Mouse (Mus musculus): ENCODE measurements around the gene P4hb. TPM values are rescaled to one million over a fixed set of nuclear protein-coding genes. Genes with fewer than 3 reads are reported as not detected.
A peak's percentile ranks its signal among the peaks of the same experiment; 100 is the strongest.

Gene P4hb
- polyA plus RNA-seq (2012; rRNA removed), result 323 and 342 TPM in 2 replicates

- peak within 1 kb of the TSS; percentile 85 for H3K4me3 ChIP-seq (ENCODE audit: insufficient read depth, low read depth, low read length)
- peak within 1 kb of the TSS; percentile 81 for H3K27ac ChIP-seq (ENCODE audit: insufficient read depth, low read depth, low read length)
- H3K4me1 ChIP-seq (ENCODE audit: control insufficient read depth, insufficient read depth, low read length), result peaks cover 21% of the 10 kb centered on the region; the same call in 1 of the 2 replicates
- DNase-seq, result peak; percentile 100
- under 1% methylated on average over 94 of the region's 94 CpGs for WGBS
- H3K27me3 ChIP-seq (replicated peaks; ENCODE audit: control insufficient read depth, insufficient read depth, low read length), result no peaks in the 10 kb centered on the region
- H3K36me3 ChIP-seq (ENCODE audit: control insufficient read depth, insufficient read depth, low read length), result peaks cover 3% of the 10 kb centered on the region; the same call in 1 of the 2 replicates
- TF ChIP-seq POLR2A (IDR thresholded peaks at IDR 0.05; ENCODE audit: low read depth, low read length), result peak; percentile 96
- 0 out of 2 replicates have a peak, but pooled peaks have one; percentile 7 for TF ChIP-seq CTCF (conservative IDR thresholded peaks at IDR 0.05; ENCODE audit: insufficient read depth, insufficient read length, low read depth, low read length)
Observed at GRCm38 (mm10) chr11:120572752-120573584, at the start of gene P4hb. P4hb (minus strand) TSS chr11:120573253.

GRCm38 (mm10) chr11:120622805-120623204 is 49.8 kb upstream of the P4hb start:
- no peak for DNase-seq
- TF ChIP-seq POLR2A (IDR thresholded peaks at IDR 0.05; ENCODE audit: low read depth, low read length) (no peak), CTCF (conservative IDR thresholded peaks at IDR 0.05; ENCODE audit: insufficient read depth, insufficient read length, low read depth, low read length) (no peak)
- no peak overlapping the region for H3K27ac ChIP-seq (ENCODE audit: insufficient read depth, low read depth, low read length)
- peaks cover 13% of the 10 kb centered on the region; the same call in 1 of the 2 replicates for H3K4me1 ChIP-seq (ENCODE audit: control insufficient read depth, insufficient read depth, low read length)
- 92% methylated on average over 6 of the region's 6 CpGs for WGBS
- no peak overlapping the region for H3K4me3 ChIP-seq (ENCODE audit: insufficient read depth, low read depth, low read length)
- peaks cover 7% of the 10 kb centered on the region for H3K36me3 ChIP-seq (ENCODE audit: control insufficient read depth, insufficient read depth, low read length)
- no peaks in the 10 kb centered on the region for H3K27me3 ChIP-seq (replicated peaks; ENCODE audit: control insufficient read depth, insufficient read depth, low read length)

DNA sequence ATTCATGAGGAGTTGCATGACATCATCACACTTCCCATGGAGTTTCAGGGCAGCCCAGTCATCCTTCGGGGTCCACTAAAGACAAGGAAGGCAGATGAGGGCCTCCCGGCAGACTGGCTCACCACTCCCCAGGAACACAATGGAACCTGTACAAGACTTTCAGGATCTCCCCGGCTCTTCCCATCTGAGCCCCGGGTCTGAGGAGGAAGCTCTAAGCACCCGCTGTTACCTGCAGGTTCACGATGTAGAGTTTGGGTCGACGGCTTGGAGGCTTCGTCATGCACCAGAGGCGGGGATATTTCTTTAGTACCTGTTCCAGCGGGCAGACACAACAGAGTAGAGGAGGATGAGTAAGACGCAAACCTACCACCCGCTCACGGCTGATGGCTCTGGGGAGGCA is 47.1 kb upstream of the P4hb start:
- H3K36me3 ChIP-seq (ENCODE audit: control insufficient read depth, insufficient read depth, low read length), result peaks cover 7% of the 10 kb centered on the region
- H3K4me1 ChIP-seq (ENCODE audit: control insufficient read depth, insufficient read depth, low read length), result peaks cover 20% of the 10 kb centered on the region
- H3K27me3 ChIP-seq (replicated peaks; ENCODE audit: control insufficient read depth, insufficient read depth, low read length), result no peaks in the 10 kb centered on the region
- no peak for DNase-seq
- no peak overlapping the region for H3K4me3 ChIP-seq (ENCODE audit: insufficient read depth, low read depth, low read length)
- H3K27ac ChIP-seq (ENCODE audit: insufficient read depth, low read depth, low read length), result no peak overlapping the region
- no peak for TF ChIP-seq POLR2A (IDR thresholded peaks at IDR 0.05; ENCODE audit: low read depth, low read length)
- no peak for TF ChIP-seq CTCF (conservative IDR thresholded peaks at IDR 0.05; ENCODE audit: insufficient read depth, insufficient read length, low read depth, low read length)
- 94% methylated on average over 14 of the region's 14 CpGs for WGBS

DNA sequence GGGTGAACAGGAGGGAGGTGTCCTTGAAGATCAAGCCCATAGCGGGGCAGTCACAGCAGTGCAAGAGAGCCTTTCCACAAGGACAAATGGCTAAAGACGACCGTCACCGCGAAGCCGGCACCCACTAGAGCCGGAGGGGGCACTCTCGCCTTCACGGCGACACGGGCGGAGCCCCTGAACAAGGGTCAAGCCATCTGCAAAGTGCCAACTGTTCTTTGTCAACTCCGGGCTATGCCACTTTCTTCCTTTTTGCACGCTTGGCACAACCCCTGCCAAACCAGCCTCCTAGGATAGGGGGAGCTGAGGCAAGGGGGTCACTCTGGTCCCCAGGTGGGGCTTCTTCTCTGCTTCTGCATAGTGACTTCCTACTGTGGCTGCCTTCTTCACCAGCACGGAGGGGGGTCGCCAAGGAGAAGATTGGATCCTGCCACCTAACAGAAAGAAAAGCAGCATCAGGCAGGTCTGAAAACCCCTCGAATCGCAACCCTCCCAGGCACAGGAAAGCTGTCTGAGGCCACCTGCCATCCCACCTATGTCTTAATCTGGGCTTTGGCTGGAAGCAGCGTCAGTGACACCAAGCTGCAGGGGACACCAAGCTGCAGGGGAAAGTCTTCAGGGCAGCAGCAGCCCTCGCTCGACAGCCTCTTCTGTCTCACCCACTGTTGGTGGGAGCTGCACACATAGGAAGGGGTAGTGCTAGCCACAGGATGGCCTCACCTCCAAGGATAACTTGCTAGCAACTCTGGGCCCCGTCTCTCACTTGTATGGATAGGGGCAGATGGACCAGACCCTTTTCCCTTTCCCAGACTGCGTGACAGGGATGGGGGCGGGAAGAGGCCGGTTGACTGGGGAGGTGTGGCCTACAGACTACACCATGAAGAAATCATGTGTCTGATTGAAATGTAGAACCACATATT is 45.8 kb upstream of the P4hb start:
- Histone ChIP-seq H3K27me3 (replicated peaks; ENCODE audit: control insufficient read depth, insufficient read depth, low read length) (no peaks in the 10 kb centered on the region), H3K36me3 (ENCODE audit: control insufficient read depth, insufficient read depth, low read length) (peaks cover 7% of the 10 kb centered on the region), H3K4me3 (ENCODE audit: insufficient read depth, low read depth, low read length) (no peak overlapping the region), H3K4me1 (ENCODE audit: control insufficient read depth, insufficient read depth, low read length) (peaks cover 15% of the 10 kb centered on the region), H3K27ac (ENCODE audit: insufficient read depth, low read depth, low read length) (0 out of 2 replicates have a peak overlapping the region, but pooled peaks have one; percentile 1)
- 88% methylated on average over 25 of the region's 25 CpGs for WGBS
- no peak for DNase-seq
- TF ChIP-seq POLR2A (IDR thresholded peaks at IDR 0.05; ENCODE audit: low read depth, low read length), result no peak
- no peak for TF ChIP-seq CTCF (conservative IDR thresholded peaks at IDR 0.05; ENCODE audit: insufficient read depth, insufficient read length, low read depth, low read length)

DNA sequence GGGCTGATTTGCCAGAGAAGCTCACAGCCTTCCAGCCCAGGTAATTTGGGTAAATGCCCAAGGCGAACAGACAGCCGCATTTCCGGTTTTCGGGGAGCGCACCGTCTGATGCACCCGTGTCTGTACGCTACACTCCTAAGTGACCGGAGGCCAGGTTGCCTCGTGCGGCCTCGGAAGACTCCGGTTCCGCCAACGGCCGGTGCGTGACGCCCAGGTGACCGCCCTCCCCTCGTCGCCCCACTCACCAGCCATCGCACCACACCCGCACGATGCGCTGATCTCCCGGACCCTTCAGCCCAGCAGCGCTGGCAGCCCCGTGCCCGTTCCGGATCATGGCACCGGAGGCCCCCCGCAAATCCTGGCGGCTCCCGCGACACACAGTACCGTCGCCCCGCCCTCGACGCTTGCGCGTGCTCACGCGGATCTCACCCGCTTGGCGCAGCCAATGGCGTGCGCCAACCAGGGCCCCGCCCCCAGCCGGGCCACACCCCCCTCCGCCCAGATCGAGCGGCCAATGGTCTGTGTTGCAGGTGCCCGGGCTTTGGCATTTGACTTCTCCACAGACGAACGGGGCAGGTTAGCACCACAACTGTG is 44.6 kb upstream of the P4hb start, which contains the start of gene Pcyt2:
Gene Pcyt2, minus strand, starts transcription at position 418 of the 594 bp plus-strand sequence.
- peak within 1 kb of the TSS; percentile 83 for H3K4me3 ChIP-seq (ENCODE audit: insufficient read depth, low read depth, low read length)
- H3K27me3 ChIP-seq (replicated peaks; ENCODE audit: control insufficient read depth, insufficient read depth, low read length), result no peaks in the 10 kb centered on the region
- DNase-seq, result peak; percentile 98
- TF ChIP-seq POLR2A (IDR thresholded peaks at IDR 0.05; ENCODE audit: low read depth, low read length) (no peak), CTCF (conservative IDR thresholded peaks at IDR 0.05; ENCODE audit: insufficient read depth, insufficient read length, low read depth, low read length) (no peak)
- H3K4me1 ChIP-seq (ENCODE audit: control insufficient read depth, insufficient read depth, low read length), result peaks cover 14% of the 10 kb centered on the region
- WGBS, result under 1% methylated on average over 56 of the region's 56 CpGs
- H3K36me3 ChIP-seq (ENCODE audit: control insufficient read depth, insufficient read depth, low read length), result peaks cover 5% of the 10 kb centered on the region; the same call in 1 of the 2 replicates
- peak within 1 kb of the TSS; percentile 95 for H3K27ac ChIP-seq (ENCODE audit: insufficient read depth, low read depth, low read length)

DNA sequence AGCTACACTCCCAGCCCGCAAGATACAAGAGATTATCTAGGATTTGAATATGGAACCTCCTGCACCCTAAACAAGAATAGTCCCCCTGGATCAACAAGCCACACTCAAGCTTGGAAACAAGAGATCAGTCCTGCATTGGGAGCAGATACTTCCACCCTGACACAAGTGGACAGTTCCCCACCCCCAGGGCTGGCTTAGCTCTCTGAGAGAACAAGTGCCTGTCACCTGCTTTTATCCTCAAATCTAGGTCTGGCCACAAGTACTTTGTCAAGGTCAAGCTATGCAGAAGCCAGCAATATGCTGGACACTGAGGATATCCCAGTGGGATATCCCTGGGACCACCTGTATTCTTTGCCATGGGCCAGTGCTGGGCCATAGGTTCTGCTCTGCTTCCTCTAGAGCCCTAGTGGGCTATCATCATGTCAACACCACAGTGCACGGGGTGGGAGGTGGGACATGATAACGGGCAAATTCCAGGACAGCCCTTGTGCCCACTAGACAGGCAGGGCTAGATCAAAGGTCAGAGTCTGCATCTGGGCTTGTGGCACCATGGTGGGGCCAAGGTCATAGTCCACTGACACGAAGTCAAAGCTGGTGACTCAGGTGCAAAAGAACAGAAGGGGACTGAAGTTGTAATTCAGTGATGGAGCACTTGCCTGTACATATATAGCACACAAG is 43.7 kb upstream of the P4hb start:
- peaks cover 6% of the 10 kb centered on the region; the same call in 1 of the 2 replicates for H3K36me3 ChIP-seq (ENCODE audit: control insufficient read depth, insufficient read depth, low read length)

More for the DNA sequence above, 43.7 kb upstream of the P4hb start:
- peak; percentile 88 for DNase-seq
- H3K4me1 ChIP-seq (ENCODE audit: control insufficient read depth, insufficient read depth, low read length), result peaks cover 14% of the 10 kb centered on the region
- no peak for TF ChIP-seq POLR2A (IDR thresholded peaks at IDR 0.05; ENCODE audit: low read depth, low read length)
- TF ChIP-seq CTCF (conservative IDR thresholded peaks at IDR 0.05; ENCODE audit: insufficient read depth, insufficient read length, low read depth, low read length), result no peak
- no peaks in the 10 kb centered on the region for H3K27me3 ChIP-seq (replicated peaks; ENCODE audit: control insufficient read depth, insufficient read depth, low read length)
- H3K27ac ChIP-seq (ENCODE audit: insufficient read depth, low read depth, low read length), result peak overlapping the region; percentile 95
- peak overlapping the region; percentile 83 for H3K4me3 ChIP-seq (ENCODE audit: insufficient read depth, low read depth, low read length)
- 36% methylated on average over 4 of the region's 4 CpGs for WGBS

All from kidney, adult 2 months (tissue).